Mouse (Mus musculus) v-Abl transformed pro-B cells (cell line): Measurements from ENCODE around the gene Ptprn2.

ENCODE experiments used
- in situ Hi-C, 2 experiments: fragments of 400-800 bp; cut with MboI; formaldehyde crosslinking; loops; one replicate each; pipeline ENCODE4 v1.15.1; 2025; ENCODE audit not compliant: unreplicated experiment in 2 of 2

The Ptprn2 gene

GRCm38 (mm10) chr12:117095941-117096340, 610.4 kb downstream of the Ptprn2 start:
- in situ Hi-C loops, result no loop called here

- in situ Hi-C loops, result no loop called here
Measured at GRCm38 (mm10) chr12:117098295-117098694, 612.8 kb downstream of the Ptprn2 start.

GRCm38 (mm10) chr12:117106696-117107095, 621.2 kb downstream of the Ptprn2 start:
- in situ Hi-C loops, result no loop called here

DNA sequence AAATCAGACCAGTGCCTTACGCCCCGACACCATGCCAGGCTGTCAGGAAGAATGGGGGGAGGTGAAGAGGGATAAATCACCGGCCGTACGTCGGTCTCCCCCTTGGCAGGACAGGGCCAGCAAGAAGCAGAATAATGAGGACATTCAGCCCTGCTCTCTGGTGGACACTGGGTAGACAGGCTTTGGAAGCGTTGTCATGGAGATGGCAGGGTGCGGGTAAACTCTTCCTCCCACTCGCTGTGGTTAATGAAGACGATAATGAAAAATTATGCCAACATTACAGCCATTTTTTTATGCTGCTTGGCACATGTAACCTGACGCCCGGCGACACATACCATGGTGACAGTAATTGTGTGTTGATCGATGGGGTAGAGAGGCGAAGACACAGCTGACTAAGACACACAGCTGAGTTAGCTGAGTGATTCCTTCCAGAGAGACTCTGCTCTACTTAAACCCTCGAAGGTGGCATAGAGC, 621.7 kb downstream of the Ptprn2 start:
- in situ Hi-C loops, result no loop called here

DNA sequence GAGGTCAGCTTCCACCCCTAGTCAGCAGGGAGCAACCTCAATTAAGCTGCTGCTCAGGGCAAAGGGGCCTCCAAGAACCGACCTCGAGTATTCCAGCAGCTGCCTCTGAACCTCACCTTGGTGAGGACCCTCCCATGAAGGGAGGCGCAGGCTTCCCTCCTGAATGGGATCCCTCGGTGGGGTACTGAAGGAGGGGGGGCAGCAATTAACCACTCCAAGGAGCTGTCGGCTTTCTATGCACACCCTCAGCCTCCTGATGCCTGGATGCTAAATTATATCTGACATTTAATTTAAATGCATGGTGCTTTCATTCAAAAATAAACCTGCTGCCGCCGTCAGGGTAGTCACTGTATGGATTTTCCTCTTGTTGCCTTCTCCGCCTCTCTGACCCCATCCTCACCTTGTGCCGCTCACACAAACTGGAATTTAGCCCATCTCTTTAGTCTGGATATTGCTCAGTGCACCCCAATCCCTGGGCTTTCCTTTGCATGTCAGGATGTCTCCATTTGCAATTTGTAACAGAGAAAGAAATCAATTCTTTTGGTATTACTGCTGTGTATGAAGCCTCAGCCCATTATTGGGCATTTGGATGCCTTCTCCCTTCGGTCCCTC, 629.8 kb downstream of the Ptprn2 start:
- in situ Hi-C loops, result no loop called here

- in situ Hi-C loops, result no loop called here
Measured at GRCm38 (mm10) chr12:117127078-117127477, 641.6 kb downstream of the Ptprn2 start.

DNA sequence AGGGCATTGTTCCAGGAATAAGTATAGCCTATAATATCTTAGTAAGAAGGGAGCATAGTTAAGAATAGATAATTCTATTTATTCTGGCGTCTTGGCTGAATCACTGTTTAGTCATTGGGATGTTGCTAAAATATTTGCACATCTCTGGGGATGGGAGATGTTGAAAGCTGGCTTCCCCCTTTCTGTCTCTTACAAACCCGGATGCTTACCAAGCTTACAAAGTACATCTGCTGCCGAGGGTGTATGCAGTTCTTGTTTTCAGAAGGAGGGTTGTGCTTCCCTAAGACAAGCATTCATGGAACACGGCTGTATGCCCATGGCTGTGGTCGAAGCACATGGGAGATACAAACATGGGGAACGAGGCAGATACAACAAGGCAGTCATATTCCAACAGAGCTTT, 642.0 kb downstream of the Ptprn2 start:
- in situ Hi-C loops, result no loop called here

DNA sequence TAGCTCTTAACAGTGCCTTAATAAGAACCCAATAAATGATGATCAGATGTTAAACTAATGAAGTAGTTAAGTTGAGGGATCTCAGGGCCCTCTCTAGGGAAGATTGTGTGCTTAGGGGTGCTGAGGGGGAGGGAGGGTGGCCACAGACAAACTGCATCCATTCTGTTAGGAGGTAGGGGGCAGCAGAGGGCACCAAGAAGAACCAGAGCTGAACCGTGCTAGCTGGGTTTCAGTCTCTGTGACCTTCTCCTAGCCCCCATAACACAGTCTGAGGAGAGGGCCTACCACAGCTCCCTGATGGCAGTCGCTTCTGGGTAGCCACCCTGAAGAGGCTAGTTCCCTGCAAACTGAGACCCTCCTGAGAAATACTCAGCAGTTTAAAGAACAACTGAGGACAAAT, 646.6 kb downstream of the Ptprn2 start:
- in situ Hi-C loops, result no loop called here

- in situ Hi-C loops, result no loop called here
Measured at GRCm38 (mm10) chr12:117135205-117135604, 649.7 kb downstream of the Ptprn2 start.

DNA sequence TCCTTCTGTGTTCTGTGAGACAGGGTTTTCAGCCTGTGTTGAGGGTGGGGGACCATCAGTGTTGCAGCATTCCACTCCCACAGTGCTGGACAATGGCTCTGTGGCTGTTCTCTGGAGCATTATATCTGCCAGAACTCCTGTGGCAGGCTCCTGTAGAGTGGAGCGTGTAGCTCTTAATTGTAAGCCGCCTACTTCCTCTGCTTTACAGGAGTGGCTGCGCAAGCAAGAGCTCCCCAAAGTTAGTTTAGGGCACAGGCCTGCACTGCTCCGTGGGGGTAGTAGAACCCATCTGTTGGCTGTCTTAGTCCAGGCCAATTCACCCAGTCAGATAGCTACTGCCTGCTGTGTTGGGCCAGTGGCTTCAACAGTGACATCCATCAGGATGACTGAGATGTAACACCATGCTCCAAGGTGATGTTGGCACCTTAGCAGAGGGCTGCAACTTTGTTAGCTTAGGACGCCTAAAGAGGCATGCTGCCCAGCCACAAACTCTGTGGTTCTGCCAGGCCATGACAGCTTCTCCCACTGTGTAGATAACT, 651.0 kb downstream of the Ptprn2 start:
- in situ Hi-C loops, result no loop called here

GRCm38 (mm10) chr12:117140901-117141300, 655.4 kb downstream of the Ptprn2 start:
- in situ Hi-C loops, result no loop called here

DNA sequence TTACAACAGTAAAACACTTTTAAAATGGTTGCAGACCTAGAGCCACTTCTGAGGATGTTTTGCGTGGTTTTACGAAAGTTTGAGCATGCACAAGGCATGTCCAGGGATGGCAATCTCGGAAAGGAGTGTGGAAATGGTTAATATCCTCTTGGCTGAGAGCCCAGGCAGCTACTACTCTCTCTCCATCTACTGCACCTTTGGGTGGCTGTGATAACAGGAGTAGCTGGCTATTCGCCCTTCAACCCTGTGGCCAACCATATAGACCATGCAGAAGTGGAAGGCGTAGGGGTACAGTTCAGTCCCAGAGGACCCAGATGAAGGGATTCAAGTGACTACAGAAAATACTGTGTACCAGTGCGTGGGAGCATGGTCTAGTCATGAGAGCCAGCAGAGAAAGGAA, 655.9 kb downstream of the Ptprn2 start:
- in situ Hi-C loops, result no loop called here

- in situ Hi-C loops, result no loop called here
Measured at GRCm38 (mm10) chr12:117149176-117149575, 663.7 kb downstream of the Ptprn2 start.

- in situ Hi-C loops, result no loop called here
Measured at GRCm38 (mm10) chr12:117150611-117151395, 665.3 kb downstream of the Ptprn2 start.

GRCm38 (mm10) chr12:117151611-117152010, 666.1 kb downstream of the Ptprn2 start:
- in situ Hi-C loops, result no loop called here

GRCm38 (mm10) chr12:117152366-117153165, 667.0 kb downstream of the Ptprn2 start:
- in situ Hi-C loops, result no loop called here

DNA sequence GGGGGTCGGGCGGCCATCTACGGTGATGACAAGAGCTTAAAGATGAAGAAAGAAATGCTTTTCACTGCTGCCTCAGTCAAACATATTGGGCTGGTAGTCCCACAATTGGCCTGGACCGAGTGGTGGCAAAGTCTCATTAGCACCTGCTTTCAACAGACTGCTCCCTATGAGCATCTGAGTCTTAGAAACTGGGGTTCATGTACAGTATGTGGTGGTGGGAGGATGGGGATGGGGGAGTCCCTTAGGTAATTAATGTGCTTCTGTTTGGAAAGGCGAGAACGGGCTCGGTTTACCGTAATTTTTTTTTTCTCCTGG, 667.6 kb downstream of the Ptprn2 start:
- in situ Hi-C loops, result no loop called here

- in situ Hi-C loops, result no loop called here
Measured at GRCm38 (mm10) chr12:117153671-117154355, 668.3 kb downstream of the Ptprn2 start.

GRCm38 (mm10) chr12:117154356-117155243, 669.1 kb downstream of the Ptprn2 start:
- in situ Hi-C loops, result no loop called here
